Mouse (Mus musculus): Measurements from ENCODE around the gene Olfm2. TPM values are rescaled to one million over a fixed set of nuclear protein-coding genes. Genes with fewer than 3 reads are reported as not detected.
"Not testable (repeated sequence)": the region's sequence is repeated elsewhere in the genome, so short reads cannot be mapped to it uniquely, and the experiment has no call there.

Olfm2 gene
- polyA plus RNA-seq, 1 experiment from 2014 or later, result 209 TPM

DNA sequence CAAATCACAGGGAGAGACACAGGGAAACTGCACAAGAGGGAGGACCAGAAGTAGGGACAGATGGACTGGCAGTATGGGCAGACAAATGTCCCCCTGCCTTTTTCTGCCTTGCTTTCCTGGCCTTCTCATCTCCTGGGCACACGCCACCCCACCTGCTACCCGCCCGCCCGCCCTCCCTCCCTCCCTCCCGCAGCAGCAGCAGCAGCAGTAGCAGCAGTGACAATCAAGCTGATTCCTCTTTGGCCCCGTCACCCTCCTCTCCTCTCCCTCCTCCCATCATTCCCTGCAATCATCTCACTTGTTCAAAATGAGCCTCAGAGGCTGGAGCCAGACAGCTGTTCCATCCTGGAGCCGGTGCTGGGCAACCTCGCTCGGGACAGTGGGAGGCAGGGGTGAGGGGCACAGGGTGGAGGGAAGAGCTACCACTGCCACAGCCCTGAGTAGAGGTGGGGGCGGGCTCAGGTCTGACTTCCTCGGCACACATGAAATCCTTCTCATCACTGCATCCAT is 32.6 kb downstream of the Olfm2 start:
- H3K9me3 ChIP-seq, result no peaks in the 10 kb centered on the region
- H3K27me3 ChIP-seq (replicated peaks), result no peaks in the 10 kb centered on the region
- H3K4me1 ChIP-seq, result peaks cover 13% of the 10 kb centered on the region
- H3K4me2 ChIP-seq, result 0 out of 2 replicates have a peak overlapping the region, but pooled peaks have one; percentile 5
- H3K4me3 ChIP-seq, result no peak overlapping the region
- H3K9ac ChIP-seq, result 0 out of 2 replicates have a peak overlapping the region, but pooled peaks have one; percentile 7
- H3K27ac ChIP-seq, result peak overlapping the region; percentile 68
- peak; percentile 59 for ATAC-seq (replicated peaks)
- H3K36me3 ChIP-seq (replicated peaks), result no peaks in the 10 kb centered on the region
- 27% methylated on average over 5 of the region's 11 CpGs for WGBS

DNA sequence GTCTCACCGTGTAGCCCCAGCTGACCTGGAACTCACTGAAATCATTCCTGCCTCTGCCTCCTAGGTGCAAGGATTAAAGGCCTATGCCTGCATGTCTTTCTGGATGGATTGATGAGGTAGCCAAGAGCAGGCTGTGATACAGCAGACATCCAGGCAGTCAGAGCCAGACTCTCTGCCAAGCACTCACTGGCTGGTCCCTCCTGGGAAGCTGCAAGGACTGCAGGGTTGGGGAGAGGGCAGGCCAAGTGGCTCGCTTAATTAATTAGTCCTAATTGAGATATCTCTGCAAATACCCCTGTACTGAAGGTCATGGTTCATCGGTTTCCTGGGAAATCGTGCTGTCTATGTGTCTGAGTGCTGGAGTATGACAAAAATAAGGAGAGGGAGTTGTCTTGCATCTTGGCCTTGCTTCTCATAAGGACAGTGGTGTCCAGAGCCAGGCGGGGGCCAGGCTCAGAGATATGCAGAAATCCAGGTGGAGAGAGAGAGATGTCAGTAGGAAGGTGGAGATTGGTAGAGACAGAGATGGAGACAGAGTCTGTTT is 33.1 kb downstream of the Olfm2 start:
- Histone ChIP-seq H3K4me1 (peaks cover 13% of the 10 kb centered on the region), H3K9me3 (no peaks in the 10 kb centered on the region), H3K9ac (no peak overlapping the region), H3K27me3 (replicated peaks) (no peaks in the 10 kb centered on the region), H3K4me3 (no peak overlapping the region), H3K27ac (peak overlapping the region; percentile 68), H3K36me3 (replicated peaks) (no peaks in the 10 kb centered on the region), H3K4me2 (no peak overlapping the region)
- peak; percentile 49; the same call in 1 of the 2 replicates for ATAC-seq (replicated peaks)
- WGBS, result 49% methylated on average over 5 of the region's 5 CpGs

DNA sequence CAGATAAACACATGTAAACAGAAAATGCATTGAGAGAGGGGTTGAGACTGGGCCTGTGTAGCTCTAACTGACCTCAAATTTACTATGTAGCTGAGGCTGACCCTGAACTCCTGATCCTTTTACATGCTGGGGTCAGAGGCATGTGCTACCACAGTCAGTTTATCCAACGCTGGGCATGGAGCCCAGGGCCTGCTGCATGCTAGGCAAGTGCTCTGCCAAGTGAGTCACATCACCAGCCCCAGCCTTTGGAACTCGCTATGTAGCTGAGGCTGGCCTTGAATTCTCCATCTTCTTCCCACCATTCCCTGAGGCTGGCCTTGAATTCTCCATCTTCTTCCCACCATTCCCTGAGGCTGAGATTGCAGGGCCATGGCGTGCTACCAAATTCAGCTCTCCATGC is 35.7 kb downstream of the Olfm2 start:
- no peak overlapping the region for H3K27ac ChIP-seq
- no peaks in the 10 kb centered on the region for H3K27me3 ChIP-seq (replicated peaks)
- ATAC-seq (replicated peaks), result no peak
- no peaks in the 10 kb centered on the region for H3K36me3 ChIP-seq (replicated peaks)
- no peak overlapping the region for H3K4me2 ChIP-seq
- H3K9me3 ChIP-seq, result no peaks in the 10 kb centered on the region
- no peak overlapping the region for H3K9ac ChIP-seq
- peaks cover 13% of the 10 kb centered on the region for H3K4me1 ChIP-seq
- H3K4me3 ChIP-seq, result no peak overlapping the region
- WGBS, result 88% methylated on average over 3 of the region's 3 CpGs

DNA sequence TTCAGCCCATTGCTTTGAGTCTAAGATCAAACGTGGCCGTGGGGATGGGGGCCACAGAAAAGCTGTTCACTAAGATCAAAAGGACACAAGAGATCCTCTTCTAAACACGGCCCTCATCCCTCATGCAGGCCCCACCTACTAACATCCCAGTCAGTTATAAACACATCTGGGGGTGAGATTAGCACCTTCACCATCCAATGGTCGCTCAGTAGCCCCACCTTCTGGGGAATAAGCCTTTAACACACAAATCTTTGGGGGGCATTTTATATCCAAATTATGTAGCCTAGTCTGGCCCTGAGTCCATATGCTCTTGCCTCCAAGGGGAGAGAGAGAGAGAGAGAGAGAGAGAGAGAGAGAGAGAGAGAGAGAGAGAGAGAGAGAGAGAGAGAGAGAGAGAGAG is 40.2 kb downstream of the Olfm2 start:
- Histone ChIP-seq H3K36me3 (replicated peaks) (no peaks in the 10 kb centered on the region), H3K9me3 (no peaks in the 10 kb centered on the region), H3K4me3 (no peak overlapping the region), H3K27ac (no peak overlapping the region), H3K9ac (no peak overlapping the region), H3K4me2 (no peak overlapping the region), H3K27me3 (replicated peaks) (no peaks in the 10 kb centered on the region), H3K4me1 (peaks cover 17% of the 10 kb centered on the region)
- 44% methylated on average over 4 of the region's 4 CpGs for WGBS
- no peak for ATAC-seq (replicated peaks)

DNA sequence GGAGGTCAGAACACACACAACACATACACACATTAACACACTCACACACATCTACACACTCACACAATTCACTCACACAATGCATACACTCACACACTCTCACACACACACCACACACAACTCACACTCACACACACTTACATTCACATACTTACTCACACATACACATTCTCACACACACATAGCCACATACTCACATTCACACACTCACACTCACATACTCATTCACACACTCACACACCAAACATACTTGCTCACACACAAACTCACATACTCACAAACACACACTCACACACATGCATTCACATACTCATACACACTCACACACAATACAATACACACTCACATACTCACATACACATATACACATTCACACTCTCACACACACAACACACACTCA is 40.7 kb downstream of the Olfm2 start:
- H3K9ac ChIP-seq, result no peak overlapping the region
- no peaks in the 10 kb centered on the region for H3K9me3 ChIP-seq
- no peak overlapping the region for H3K27ac ChIP-seq
- H3K27me3 ChIP-seq (replicated peaks), result no peaks in the 10 kb centered on the region
- no peak for ATAC-seq (replicated peaks)
- H3K4me1 ChIP-seq, result peaks cover 17% of the 10 kb centered on the region
- H3K4me3 ChIP-seq, result no peak overlapping the region
- no peaks in the 10 kb centered on the region for H3K36me3 ChIP-seq (replicated peaks)
- no peak overlapping the region for H3K4me2 ChIP-seq

DNA sequence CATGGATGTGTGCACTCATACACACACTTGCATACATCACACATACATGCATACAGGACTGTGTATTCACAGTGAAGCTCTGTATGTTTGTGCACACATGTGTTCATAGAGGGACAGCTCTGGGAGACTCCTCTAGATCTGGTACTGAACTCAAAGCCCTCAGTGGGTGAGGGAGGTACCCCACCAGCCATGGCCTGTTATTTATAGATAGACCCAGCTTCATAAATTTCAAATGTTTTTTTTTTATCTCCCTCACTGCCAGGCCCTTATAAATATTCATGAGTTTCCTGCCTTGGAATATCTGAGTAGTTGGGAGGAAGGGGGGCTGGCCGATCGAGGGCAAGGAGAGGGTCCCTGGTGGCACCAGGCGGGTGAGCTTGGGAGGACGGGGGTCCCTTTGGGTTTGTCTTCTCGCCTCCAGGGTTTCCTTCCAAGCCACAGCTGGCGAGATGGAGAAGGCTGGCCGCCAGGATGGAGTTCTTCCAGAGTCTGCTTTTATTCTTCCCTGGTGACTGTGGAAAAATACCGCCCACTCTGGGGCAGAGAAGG is 42.2 kb downstream of the Olfm2 start:
- Histone ChIP-seq H3K4me3 (no peak overlapping the region), H3K9ac (no peak overlapping the region), H3K9me3 (no peaks in the 10 kb centered on the region), H3K27me3 (replicated peaks) (no peaks in the 10 kb centered on the region), H3K4me2 (peak overlapping the region; percentile 3; the same call in 1 of the 2 replicates), H3K27ac (peak overlapping the region; percentile 75), H3K4me1 (peaks cover 17% of the 10 kb centered on the region), H3K36me3 (replicated peaks) (no peaks in the 10 kb centered on the region)
- peak; percentile 69 for ATAC-seq (replicated peaks)
- WGBS, result 19% methylated on average over 8 of the region's 8 CpGs

DNA sequence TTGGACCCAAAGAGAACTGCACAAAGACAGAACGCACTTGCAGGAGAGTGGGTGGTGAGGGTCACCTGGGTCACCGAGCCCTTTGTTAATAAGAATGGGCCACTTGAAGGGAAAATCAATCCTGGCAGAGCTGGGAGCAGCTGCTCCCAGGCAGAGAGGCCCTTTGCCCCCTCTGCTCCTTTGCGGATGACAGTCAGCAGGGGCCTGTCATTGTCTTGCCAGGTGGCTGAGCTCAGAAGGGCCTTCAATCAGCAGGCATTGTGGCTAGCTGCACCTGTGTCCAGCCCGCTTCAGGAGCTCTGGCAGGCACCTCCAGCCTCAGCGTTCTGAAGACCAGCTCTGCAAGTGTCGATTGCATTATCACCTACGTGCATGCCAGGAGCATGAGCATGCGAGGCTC is 48.7 kb downstream of the Olfm2 start:
- H3K4me1 ChIP-seq, result peaks cover 35% of the 10 kb centered on the region
- H3K36me3 ChIP-seq (replicated peaks), result no peaks in the 10 kb centered on the region
- no peak overlapping the region for H3K27ac ChIP-seq
- no peak overlapping the region for H3K9ac ChIP-seq
- no peaks in the 10 kb centered on the region for H3K27me3 ChIP-seq (replicated peaks)
- no peaks in the 10 kb centered on the region for H3K9me3 ChIP-seq
- ATAC-seq (replicated peaks), result peak; percentile 30; the same call in 1 of the 2 replicates
- 7% methylated on average over 8 of the region's 8 CpGs for WGBS
- no peak overlapping the region for H3K4me2 ChIP-seq
- H3K4me3 ChIP-seq, result no peak overlapping the region

DNA sequence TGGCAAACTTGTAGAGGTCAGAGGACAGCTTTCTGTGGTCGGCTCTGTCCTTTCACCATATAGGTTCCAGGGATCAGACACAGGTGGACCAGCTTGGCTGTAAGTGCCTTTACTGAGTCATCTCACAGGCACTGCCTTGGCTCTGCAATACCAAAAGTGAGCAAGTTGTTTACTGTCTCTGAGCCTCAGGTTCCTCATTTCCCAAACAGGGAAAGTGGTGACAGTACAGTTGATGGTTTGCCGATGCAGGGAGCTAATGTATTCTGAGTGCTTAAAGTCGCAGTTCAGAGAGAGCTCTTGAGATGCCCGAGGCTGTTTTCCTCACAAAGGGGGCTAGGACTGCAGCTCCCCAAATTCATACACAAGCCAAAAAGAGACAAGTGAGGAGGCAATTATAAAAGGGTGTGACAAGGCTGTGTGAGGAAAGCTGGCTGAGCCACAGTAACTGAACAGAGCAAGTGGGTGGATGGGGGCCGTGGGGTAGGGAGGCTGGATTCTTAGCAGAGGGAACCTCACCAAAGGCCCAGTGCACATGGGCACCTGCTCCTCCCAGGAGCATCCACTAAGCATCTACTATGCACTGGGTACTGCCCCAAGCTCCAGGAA is 49.9 kb downstream of the Olfm2 start:
- peaks cover 35% of the 10 kb centered on the region for H3K4me1 ChIP-seq
- H3K36me3 ChIP-seq (replicated peaks), result no peaks in the 10 kb centered on the region
- no peak overlapping the region for H3K4me2 ChIP-seq
- ATAC-seq (replicated peaks), result peak; percentile 22
- no peak overlapping the region for H3K9ac ChIP-seq
- WGBS, result 46% methylated on average over 5 of the region's 5 CpGs
- no peaks in the 10 kb centered on the region for H3K9me3 ChIP-seq
- H3K27ac ChIP-seq, result no peak overlapping the region
- no peak overlapping the region for H3K4me3 ChIP-seq
- no peaks in the 10 kb centered on the region for H3K27me3 ChIP-seq (replicated peaks)

DNA sequence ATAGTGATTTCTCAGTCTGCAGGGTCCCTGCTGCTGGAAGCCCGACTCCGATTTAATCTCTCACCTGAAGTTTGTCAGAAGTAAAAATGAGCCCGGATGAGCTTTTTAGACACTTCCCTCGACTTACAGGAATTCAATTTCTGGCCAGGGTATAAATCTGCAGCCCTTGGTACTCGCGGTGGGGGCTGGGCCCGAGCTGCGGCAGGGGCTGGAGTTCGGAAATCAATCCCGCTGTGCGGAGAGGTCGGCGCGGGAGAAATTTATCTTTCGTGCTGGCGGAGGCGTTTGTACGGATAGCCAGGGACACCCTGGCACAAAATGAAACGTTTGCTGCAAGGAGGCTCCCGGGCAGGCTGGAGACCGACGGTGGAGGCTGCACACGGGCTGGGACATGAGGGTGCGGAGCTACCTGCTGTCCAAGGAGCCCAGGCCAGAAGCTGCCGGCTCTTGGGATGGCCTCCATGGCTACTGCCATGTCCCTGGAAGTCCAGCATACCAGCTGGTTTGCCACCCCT is 51.4 kb downstream of the Olfm2 start:
- H3K4me1 ChIP-seq, result peaks cover 42% of the 10 kb centered on the region

DNA sequence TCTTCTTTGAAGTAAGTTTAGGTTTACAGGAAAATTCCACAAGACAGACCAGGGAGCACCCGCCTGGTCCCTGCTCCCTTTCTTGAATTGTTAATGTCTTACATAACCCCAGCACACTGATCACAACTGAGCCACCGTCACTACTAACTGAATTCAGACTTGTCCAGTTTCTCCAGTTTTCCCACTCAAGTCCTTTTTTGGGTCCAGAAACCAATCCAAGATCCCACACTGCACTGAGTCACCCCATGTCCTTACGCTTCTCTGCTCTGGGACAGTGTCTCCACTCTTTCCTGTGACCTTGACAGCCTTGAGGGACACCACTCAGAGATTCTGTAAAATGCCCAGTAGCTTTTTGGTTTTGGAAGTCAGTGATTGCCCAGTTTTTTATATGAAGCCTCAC is 53.3 kb downstream of the Olfm2 start:
- peaks cover 42% of the 10 kb centered on the region for H3K4me1 ChIP-seq

More for the DNA sequence above, 51.4 kb downstream of the Olfm2 start:
- H3K4me2 ChIP-seq, result peak overlapping the region; percentile 38
- H3K9me3 ChIP-seq, result no peaks in the 10 kb centered on the region
- no peaks in the 10 kb centered on the region for H3K27me3 ChIP-seq (replicated peaks)
- WGBS, result 7% methylated on average over 25 of the region's 25 CpGs
- peak overlapping the region; percentile 65 for H3K27ac ChIP-seq
- ATAC-seq (replicated peaks), result no peak
- H3K9ac ChIP-seq, result no peak overlapping the region
- H3K4me3 ChIP-seq, result peak overlapping the region; percentile 13; the same call in 1 of the 2 replicates
- H3K36me3 ChIP-seq (replicated peaks), result no peaks in the 10 kb centered on the region

DNA sequence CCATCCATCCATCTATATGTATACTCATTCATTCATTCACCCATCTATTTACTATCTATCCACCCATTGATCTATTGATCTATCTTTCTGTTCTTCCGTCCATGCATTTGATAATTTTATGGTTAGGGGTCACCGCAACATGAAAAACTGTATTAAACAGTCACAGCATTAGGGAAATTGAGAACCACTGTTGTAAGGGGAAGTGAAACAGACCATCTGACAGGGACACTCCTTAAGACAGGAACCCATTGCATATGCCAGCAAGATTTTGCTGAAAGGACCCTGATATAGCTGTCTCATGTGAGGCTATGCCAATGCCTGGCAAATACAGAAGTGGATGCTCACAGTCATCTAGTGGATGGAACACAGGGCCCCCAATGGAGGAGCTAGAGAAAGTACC is 55.7 kb downstream of the Olfm2 start:
- H3K36me3 ChIP-seq (replicated peaks); H3K4me3 ChIP-seq; H3K9ac ChIP-seq; ATAC-seq (replicated peaks); H3K4me2 ChIP-seq; H3K27me3 ChIP-seq (replicated peaks); H3K9me3 ChIP-seq: not testable (repeated sequence)
- peaks cover 30% of the 10 kb centered on the region for H3K4me1 ChIP-seq
- 84% methylated on average over 2 of the region's 2 CpGs for WGBS
- H3K27ac ChIP-seq, result peak overlapping the region; percentile 68; the same call in 1 of the 2 replicates

More for the DNA sequence above, 53.3 kb downstream of the Olfm2 start:
- Histone ChIP-seq H3K4me2 (no peak overlapping the region), H3K9ac (no peak overlapping the region), H3K27me3 (replicated peaks) (no peaks in the 10 kb centered on the region), H3K27ac (no peak overlapping the region), H3K9me3 (no peaks in the 10 kb centered on the region), H3K4me3 (no peak overlapping the region), H3K36me3 (replicated peaks) (no peaks in the 10 kb centered on the region)
- ATAC-seq (replicated peaks), result no peak
- WGBS, result 90% methylated on average over 3 of the region's 3 CpGs

DNA sequence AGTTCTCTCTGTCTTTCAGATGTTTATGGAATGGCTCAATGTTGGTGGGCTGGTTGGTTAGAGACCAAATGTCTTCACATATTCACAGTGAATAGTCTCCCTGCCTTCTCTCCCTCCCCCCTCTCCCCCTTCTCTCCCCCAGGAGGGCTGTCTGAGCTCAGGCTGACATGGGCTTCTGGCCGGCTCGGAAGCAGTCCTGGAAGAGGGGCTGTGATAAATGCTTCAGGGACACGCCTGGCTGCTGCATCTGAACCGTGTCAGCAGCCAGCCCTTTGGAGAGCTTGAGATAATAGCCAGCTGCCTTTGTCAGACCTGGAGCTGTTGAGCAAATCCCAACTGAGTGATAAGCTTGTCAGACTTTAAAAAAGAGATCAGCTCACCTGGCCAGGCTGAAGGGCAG is 56.2 kb downstream of the Olfm2 start:
- Histone ChIP-seq H3K9ac (no peak overlapping the region), H3K4me1 (peaks cover 25% of the 10 kb centered on the region), H3K9me3 (no peaks in the 10 kb centered on the region), H3K4me2 (no peak overlapping the region), H3K27me3 (replicated peaks) (no peaks in the 10 kb centered on the region), H3K36me3 (replicated peaks) (no peaks in the 10 kb centered on the region), H3K27ac (peak overlapping the region; percentile 68), H3K4me3 (no peak overlapping the region)
- 0% methylated on average over 4 of the region's 4 CpGs for WGBS
- ATAC-seq (replicated peaks), result peak; percentile 58

Data from midbrain, embryonic 15.5 days (tissue).